Mouse (Mus musculus): ENCODE results near the gene Rap2a.
A peak's percentile ranks its signal among the peaks of the same experiment; 100 is the strongest.

Gene Rap2a

GRCm38 (mm10) chr14:120477982-120478568 is at the start of gene Rap2a:
Gene Rap2a, plus strand, starts transcription at chr14:120478444.
- DNase-seq, result peak; percentile 96 to 99

GRCm38 (mm10) chr14:120428497-120428896 is 49.7 kb upstream of the Rap2a start:
- no peak for DNase-seq

GRCm38 (mm10) chr14:120432773-120433172 is 45.5 kb upstream of the Rap2a start:
- peak in 1 of 2 experiments; percentile 25 for DNase-seq

- DNase-seq, result peak in 1 of 2 experiments; percentile 10
These were observed 44.3 kb upstream of the Rap2a start for GRCm38 (mm10) chr14:120433931-120434398.

- no peak for DNase-seq
These were observed 43.4 kb upstream of the Rap2a start for GRCm38 (mm10) chr14:120434831-120435230.

- DNase-seq, result no peak
These were observed 37.5 kb upstream of the Rap2a start for GRCm38 (mm10) chr14:120440716-120441115.

- no peak for DNase-seq
These were observed 37.0 kb upstream of the Rap2a start for GRCm38 (mm10) chr14:120441256-120441655.

GRCm38 (mm10) chr14:120441836-120442235 is 36.4 kb upstream of the Rap2a start:
- no peak for DNase-seq

GRCm38 (mm10) chr14:120454221-120454620 is 24.0 kb upstream of the Rap2a start:
- DNase-seq, result no peak

- DNase-seq, result no peak
These were observed 14.1 kb upstream of the Rap2a start for GRCm38 (mm10) chr14:120463938-120464727.

GRCm38 (mm10) chr14:120466816-120467215 is 11.4 kb upstream of the Rap2a start:
- DNase-seq, result no peak

- DNase-seq, result peak; percentile 12 to 56
These were observed 9.0 kb upstream of the Rap2a start for GRCm38 (mm10) chr14:120469126-120469790.

GRCm38 (mm10) chr14:120476186-120476697 is 2.0 kb upstream of the Rap2a start:
- no peak for DNase-seq

GRCm38 (mm10) chr14:120477288-120477981 is 809 bp upstream of the Rap2a start:
- DNase-seq, result peak; percentile 99

GRCm38 (mm10) chr14:120478641-120479341 is 547 bp downstream of the Rap2a start:
- peak in 1 of 2 experiments; percentile 15 for DNase-seq

GRCm38 (mm10) chr14:120480341-120480900 is 2.2 kb downstream of the Rap2a start:
- no peak for DNase-seq

- DNase-seq, result no peak
These were observed 2.7 kb downstream of the Rap2a start for GRCm38 (mm10) chr14:120480927-120481326.

GRCm38 (mm10) chr14:120484561-120484960 is 6.3 kb downstream of the Rap2a start:
- DNase-seq, result no peak

- no peak for DNase-seq
These were observed 18.0 kb downstream of the Rap2a start for GRCm38 (mm10) chr14:120496284-120496683.

GRCm38 (mm10) chr14:120496827-120497226 is 18.6 kb downstream of the Rap2a start:
- no peak for DNase-seq

GRCm38 (mm10) chr14:120499096-120499495 is 20.9 kb downstream of the Rap2a start:
- DNase-seq, result no peak

- no peak for DNase-seq
These were observed 21.4 kb downstream of the Rap2a start for GRCm38 (mm10) chr14:120499601-120500000.

Data from kidney, postnatal 25 days (tissue).